Mouse (Mus musculus) layer of hippocampus, adult 11-12 months (tissue): ENCODE measurements around the gene Chad.

Source experiments
- DNase-seq: peaks from one replicate; pipeline ENCODE4 v3.0.0; 2022; ENCODE audit warnings: low spot score

Gene Chad

DNA sequence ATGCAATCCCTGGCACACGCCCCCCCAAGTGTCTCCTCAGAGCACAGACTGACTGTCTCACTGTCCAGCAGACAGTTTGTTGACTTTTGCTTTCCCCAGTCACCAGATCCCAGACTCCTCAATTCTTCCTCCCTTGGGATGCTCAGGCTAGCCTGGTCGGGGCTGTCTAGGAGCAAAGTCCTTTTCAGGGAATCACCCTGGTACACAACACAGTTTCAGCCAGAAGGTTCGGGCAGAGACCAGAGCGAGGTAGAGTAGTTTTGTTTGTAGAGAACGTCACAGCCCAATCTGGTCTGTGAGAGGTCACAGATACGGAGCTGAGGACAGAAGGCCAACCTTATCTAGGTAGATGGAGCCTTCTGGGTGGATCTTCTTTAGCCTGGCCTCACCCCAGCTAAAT is 1.7 kb downstream of the Chad start:
- DNase-seq: no peak

DNA sequence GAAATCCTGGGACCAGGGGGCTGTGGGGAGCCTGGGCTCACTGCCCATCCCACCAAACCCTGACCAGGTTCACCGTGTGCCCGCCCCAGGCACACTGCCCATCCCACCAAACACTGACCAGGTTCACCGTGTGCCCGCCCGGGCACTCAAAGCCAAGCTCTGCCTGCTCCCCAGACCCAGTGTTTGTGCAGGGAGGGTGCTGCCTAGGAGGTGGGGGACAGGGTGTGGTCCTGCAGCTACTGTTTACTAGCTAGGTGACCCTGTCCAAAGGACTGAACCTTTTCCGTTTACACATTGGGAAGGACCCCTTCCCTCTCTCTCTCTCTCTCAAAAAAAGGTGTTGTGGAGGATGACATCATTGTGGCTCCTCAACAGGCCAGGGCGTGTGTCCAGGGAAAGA is 2.5 kb downstream of the Chad start:
- no peak for DNase-seq

DNA sequence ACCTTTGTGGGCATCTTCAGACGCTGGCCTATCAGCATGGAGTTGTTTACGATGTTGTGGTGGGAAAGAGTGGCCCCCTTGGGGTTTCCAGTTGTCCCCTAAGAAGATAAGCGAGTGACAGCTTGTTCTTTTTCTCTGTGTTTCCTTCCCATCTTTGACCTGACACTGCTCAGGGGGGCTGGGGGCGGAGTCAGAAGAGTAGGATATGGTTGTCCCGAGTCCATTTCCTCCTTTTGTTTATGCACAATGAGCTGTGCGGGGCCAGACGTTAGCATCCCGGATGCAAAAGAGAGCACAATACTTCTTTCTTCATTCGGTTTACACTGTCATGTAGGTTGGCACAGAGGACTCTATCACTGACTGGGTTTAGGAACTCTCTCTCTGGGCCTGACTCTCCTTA is 5.8 kb downstream of the Chad start:
- DNase-seq: no peak

DNA sequence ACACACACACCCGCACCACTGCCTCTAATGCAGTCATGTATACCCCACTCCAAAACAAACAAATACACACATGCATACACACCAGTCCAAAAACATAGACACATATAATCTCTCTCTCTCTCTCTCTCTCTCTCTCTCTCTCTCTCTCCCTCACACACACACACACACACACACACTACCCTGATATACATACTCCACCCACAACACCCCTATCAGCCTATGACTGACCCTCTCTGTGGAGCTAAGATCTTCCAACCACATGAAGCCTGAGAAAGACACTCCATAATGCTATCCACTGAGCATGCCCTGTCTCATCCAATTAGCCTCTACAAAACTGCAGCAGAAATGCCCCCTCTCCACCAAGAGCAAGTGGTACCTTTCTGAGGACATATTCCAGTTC is 7.0 kb downstream of the Chad start:
- no peak for DNase-seq

DNA sequence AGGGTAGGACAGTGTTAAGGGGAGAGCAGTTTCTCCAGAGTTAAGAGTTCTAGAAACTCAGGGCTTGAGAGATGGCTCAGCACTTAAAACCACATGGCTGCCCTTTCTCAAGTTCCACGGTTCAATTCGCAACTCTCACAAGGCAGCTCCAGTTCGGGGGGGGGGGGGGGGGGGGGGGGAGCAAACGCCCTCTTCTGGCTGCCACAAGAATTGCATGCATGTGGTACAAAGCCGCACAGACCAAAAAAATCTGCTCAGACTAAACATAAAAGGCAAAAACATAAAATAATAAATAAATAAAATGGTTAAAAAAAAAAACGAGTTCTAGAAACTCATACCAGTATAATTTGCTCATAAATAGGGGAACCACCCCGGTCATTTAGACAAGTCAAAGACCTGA is 9.7 kb downstream of the Chad start:
- DNase-seq: no peak

DNA sequence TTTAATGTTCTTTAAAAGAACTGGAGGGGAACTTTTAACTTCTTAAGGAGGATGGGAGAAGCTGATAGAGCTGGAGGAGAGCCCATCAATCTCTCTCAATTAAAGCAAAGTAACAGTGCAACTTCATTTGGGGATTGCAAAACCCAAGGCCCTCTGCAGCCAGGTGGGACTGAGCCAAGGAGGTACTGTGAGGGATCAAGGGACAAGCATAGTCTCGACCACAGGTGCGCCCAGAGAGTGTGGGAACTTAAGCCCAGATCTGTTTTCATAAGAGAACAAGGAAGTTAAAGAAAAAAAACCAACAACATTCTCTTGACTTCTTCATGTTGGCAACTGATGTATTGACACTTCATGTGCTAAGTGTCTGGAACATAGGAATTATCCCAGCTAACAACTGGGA is 10.2 kb downstream of the Chad start:
- no peak for DNase-seq

DNA sequence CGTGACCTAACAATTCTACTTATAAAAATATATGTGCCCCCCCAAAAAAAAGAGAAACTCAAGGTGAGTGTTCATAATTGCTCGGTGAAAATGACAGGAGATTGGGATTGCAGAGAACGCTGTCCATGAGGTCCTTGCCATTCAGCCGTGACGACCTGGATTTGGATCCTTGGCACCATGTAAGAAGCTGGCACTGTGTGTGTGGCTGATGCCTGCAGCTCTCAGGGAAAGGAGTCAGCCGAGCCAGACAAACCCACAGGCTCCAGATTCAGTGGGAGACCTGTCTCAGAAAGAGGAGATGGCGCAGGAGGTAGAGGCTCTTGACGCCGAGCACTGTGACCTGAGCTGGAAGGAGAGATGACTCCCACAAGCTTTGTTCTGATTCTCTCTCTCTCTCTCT is 11.5 kb downstream of the Chad start:
- no peak for DNase-seq

DNA sequence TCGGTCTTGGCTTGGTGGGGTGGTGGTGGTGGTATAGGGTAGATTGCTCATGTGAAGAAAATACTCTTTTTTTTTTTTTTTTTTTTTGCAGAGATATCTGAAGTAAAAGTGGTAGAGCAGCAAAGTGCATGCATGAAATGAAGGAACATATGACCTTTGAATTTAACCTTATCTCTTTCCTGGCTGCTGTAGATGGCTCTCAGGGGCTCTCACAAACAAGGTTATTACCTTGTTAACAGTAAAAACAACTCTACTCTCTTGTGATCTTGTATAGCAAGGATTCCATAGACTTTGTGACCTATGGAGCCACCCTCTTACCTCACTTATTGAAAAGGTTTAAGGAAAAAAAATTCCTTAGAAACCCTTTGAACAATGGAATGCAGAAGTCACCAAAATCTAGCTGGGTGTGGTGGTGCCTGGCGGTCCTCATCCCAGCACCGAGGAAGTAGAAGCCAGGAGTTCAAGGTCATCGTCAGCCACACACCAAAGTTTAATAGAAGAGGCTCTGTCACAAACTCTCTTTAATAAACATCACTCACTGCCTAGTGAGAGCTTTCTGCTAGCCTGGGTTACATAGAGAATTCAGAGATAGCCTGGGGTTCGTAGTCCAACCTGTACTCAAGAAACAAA is 15.4 kb downstream of the Chad start:
- DNase-seq: no peak

DNA sequence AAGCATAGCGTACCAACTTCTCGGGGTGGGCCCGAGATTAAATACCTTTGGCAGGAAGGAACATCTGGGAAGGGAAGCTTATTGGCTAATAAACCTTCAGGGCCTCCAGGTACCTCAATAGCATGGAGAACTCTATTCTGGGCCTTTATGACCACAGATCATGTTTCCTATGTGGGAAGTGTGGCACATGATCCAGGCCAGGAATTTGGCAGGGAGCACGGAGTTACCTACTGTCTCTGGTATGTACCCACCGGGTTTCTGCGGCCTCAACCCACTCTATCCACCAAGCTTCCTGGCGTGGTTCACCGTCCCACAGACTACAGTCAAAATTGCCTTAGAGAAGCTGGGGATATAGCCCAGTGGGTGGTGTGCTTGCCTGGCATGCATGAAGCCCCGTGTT is 20.2 kb downstream of the Chad start:
- no peak for DNase-seq

DNA sequence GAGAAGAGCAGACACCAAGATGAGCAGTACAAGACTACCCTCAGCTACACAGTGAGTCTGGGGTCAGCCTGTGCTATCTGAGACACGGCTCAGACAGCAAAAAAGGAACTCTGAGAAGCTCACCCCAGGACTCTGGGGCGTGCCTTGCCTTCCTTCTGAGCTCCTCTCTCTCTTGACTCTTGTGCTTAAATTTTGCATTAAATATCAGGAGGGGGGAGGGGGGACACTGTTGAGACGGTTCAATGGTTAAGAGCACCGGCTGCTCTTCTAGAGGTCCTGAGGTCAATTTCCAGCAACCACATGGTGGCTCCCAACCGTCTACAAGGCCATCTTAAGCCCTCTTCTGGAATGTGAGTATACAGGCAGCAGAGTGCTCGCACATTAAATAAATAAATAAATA is 22.7 kb downstream of the Chad start:
- DNase-seq: no peak

DNA sequence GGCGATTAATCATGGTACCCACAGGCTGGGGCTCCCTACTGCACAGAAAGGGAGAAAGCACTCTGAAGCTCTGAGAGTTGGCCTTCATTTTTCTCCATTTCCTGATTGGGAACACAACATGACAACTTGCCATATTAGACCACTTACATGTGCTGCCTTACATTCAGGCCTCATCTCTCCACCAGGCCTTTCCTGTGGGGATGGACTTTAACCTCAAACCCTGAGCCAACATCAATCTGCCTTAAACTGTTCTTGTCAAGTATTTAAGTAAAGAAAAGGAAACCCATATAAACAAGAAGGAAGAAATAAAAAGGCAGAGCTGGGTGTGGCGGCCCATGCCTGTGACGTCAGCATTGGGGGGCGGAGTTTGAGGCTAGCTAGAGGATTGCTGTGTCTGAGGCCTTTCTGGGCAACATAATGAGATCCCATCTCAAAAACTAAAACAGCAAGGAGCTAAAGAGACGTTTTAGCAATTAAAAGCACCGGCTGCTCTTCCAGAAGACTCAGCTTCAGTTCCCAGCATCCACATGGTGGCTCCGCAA is 31.5 kb downstream of the Chad start:
- DNase-seq: no peak

DNA sequence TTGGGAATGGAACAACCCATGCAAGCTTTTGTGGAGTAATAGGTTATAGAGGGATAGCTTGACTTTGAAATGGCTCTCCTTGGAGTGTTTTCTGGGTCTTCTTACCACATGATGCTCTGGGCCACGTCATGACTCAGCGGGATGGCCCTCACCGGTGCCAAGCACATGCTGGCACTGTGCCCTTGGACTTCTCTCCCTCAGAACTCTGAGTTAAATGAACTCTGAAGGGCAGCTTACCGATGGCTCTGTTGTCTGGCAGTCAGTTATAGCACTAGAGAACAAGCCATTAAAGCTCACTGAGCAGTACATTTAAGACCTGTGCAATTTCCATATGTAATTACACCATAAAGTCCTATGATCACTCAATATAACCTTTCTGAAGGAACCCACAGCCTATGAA is 32.5 kb downstream of the Chad start:
- no peak for DNase-seq

DNA sequence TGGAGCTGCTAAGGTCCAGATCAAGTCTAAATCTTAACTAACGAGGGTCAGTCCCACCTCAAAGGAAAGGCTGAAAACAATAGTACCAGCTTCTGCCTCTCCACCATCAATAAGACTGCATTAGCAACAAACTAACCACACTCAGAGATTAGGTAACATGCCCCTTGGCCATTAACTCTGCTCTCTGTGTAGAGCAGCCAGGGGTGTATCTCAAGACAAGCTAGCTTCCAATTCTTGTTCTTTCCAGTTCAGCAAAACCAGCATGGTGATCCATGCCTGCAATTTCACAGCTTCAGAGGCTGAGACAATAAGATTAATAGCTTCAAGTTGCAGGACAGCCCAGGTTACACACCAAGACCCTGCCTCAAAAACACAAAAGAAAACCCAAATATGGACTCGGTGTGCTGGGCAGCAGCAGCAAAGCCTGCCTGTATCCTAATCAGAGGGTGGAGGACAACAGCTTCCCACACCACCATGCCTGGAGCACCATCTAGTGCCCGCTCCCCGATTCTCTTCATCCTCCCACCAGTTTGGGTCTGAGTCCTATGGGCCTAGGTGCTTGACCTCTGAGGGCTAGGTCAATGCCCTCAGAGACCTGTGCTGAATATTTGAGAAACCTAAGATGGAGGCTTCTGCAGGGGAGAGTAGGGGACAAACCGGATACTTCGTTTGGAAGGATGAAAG is 33.7 kb downstream of the Chad start:
- DNase-seq: no peak

DNA sequence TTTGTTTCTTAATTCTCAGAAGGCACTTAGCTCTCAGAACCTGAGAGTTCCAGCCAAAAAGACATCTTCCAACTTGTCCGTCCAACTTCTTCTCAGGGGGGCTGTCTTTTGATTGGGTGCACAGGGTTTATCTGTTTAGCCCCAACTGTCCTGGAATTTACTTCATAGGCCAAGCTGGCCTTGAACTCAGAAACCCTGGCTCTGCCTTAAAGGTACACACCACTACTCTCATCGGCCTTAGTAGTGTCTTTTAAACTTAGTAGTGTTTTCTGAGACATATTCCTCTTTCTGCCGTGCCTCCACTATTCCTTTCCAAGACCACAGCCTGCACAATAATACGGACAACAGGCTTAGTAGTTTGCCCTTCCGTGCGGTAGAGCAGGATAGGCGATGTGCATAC is 35.6 kb downstream of the Chad start:
- no peak for DNase-seq

DNA sequence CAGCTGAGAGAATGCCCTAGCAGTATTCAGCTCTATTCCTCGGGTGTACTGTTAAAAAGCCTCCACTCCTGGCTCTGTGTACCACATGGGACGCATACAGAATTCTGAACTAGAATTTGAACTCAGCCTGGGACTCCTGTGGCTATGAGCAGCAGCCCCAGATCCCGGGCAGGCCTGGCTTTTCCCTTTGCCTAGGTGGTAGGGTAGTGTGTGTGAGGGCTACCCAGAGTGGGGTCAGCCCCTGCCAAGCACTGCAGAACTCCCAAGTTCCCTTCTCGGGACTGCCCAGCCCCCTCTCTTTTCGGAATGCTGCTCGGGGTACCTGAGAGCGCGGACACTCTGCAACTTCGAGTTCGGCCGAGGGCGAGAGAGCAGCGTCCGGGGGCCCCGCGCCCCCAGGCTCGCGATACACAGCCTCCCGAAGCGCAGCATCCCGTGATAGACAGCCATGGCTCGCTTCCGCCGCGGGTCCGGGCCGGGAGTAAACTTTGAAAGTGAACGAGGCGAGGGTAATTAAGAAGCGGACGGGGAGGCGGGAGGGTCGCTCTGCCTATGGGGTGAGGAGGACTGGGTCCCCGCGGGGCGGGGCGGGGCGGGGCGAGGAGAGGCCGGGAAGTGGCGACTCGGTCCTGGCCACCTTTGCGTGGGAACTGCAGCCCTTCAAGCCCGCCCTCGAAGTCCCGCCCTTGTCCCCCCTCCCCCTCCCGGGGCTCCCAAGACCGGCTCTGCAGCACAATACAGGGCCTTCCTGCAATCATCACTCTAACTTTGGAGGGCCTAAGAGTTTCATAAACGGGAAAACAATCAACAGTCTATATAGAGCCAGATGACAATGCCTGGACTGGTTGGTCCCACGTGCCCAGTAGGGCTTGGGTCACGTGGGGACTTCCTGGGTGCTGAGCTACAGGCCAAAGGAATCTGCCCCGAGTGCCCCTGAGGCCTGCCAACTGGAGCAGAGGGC is 36.8 kb downstream of the Chad start, which contains the start of gene Acsf2:
TSS of gene Acsf2 (minus strand) at position 551 of the 961 bp plus-strand sequence.
- DNase-seq: peak; percentile 54

DNA sequence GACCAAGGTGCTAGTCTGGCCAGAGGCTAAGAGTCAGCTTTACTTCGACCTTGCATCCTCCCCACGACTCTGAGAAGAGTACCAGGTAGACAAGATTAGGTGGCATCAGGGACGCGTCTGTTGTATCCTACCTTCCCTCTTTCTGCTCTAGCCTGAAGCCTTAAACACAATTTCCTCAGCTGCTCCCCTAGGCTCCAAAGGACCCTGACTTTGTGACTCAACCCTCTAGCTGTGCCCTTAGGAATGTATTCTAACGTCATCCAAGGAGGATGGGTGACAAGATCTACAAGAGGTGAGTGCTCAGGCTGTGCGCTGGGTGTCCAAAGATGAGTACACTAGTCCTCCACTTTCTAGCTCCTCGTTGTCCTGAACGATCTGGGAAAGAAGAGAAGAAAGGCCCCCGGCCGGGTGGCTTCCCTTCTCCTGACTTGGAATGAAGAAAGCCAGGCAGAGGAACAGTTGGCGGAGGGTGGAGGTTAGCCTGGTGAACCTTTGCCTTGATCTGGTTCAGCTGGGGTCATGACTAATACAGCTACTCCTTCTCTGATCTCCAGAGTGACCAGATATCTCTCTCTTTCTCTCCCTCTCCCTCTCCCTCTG is 37.6 kb downstream of the Chad start:
- DNase-seq: no peak

DNA sequence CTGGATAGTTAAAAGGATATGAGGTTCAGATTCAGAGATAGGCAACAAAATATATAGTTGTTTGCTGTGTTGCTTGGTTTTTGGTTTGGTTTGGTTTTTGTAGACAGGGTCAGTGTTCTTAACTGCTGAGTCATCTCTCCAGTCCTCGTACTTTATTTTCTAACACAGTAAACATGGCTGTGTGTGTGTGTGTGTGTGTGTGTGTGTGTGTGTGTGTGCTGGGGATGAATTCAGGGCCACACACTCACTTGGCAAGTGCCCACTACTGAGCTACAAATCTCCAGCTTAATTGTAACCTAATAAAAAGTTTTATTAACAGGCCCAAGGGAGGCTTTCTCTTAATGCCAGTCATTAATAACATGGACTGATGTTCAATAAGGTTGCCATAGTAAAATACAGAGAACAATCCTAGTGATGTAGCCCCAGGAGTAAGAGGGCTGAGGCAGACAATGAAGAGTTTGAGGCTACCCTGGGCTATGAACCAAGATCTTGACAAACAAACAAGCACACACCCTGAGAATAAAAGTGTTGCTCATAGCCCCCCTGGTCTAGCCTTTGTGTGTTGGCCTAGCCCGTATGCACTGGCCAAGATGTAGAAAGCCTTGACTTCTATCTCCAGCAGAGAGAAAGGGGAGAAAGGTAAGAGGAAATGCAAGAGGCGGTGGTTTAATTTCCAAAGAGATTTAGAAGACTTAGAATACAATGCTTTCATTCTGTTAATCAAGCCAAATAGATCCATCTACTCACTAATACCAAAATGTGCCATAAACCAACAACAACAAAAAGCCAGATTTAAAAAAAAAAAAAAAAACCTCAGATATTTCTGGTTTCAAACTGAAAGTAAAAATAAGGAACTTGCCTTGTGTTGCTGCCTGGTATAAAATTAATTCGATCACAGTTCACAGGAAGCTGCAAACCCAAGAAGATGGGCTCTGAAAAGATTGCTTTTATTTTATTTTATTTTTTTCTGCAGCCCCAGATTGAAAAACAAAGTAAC is 46.2 kb downstream of the Chad start:
- no peak for DNase-seq

DNA sequence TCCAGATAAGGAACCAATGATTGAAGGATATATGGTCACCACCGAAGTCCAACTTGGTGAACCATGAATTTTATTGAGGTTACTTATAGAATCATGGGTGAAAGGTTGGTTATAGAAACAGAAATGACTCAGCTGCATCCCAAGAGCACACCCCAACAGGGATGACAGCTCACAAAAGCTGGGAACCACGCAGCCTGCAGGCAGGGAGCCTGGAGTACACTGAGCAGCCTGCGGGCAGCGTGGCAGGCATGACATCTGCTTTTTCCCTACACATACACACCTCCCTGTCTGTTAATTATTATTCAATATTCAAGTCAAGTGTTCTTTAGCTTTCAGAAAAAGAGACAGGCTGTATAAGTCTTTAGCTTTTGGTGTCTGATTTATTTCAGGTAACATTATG is 49.8 kb downstream of the Chad start:
- DNase-seq: no peak

DNA sequence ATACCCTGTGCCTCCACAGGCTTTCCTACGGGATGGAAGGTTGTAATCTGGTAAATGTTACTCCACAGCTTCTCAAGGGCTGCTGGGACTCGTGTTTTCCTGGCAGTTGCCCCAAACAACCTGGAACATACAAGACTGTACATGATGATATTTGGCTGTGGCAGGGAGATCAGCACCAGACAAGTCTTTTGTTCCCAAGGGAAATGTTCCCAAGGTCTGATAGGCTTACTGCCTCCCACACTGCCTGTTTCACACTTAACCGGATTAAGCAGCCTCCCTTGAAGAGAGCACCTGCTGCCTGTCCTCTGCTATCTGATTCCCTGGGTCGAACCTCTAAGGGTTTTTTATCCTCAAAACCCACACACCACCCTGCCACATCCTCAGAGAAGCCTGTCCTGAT is 50.6 kb downstream of the Chad start:
- DNase-seq: no peak

DNA sequence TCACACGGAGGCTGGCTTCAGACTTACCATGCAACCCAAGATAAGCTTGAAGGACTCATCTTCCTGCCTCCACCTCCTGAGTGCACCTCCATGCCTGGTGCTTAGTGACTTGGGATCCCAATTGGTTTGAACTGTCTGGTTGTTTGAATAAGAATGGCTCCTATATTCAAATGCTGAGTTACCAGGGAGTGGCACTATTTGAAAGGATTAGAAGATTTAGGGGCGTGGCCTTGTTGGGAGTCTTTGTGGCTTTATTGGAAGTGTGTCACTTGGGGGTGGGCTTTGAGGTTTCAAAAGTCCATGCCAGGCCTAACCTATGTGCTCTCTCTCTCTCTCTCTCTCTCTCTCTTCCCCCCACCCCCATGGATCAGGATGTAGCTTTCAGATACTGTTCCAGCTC is 52.8 kb downstream of the Chad start:
- no peak for DNase-seq
